Mouse (Mus musculus) left cerebral cortex, postnatal 10 days (tissue): Measurements from ENCODE around the gene Sirt5. TPM values are rescaled to one million over a fixed set of nuclear protein-coding genes. Genes with fewer than 3 reads are reported as not detected.

Source experiments
- DNase-seq, 2 experiments: peaks; one replicate each; pipeline ENCODE4 v3.0.0; 2021 to 2022; ENCODE audit warnings: low spot score in 2 of 2, mixed read lengths in 1 of 2; ENCODE audit errors: extremely low spot score in 1 of 2
- intact Hi-C: fragments of 180-260 bp; cut with DNase I; formaldehyde crosslinking; loops from one replicate; pipeline ENCODE4 v1.15.1; 2025
- total RNA-seq, 2 experiments: library from RNA; stranded (reverse); gene quantifications; 2 replicates each; pipeline ENCODE4 v1.2.3; 2021

The Sirt5 gene
- total RNA-seq, 2 experiments from 2014 or later, result 14.0 to 15.1 TPM

GRCm38 (mm10) chr13:43365825-43366184 is 509 bp downstream of the Sirt5 start:
- DNase-seq, result peak in 1 of 2 experiments; percentile 26
- intact Hi-C loops, result no loop called here

- DNase-seq, result no peak
- intact Hi-C loops, result no loop called here
Measured at GRCm38 (mm10) chr13:43370063-43370462, 4.8 kb downstream of the Sirt5 start.

- intact Hi-C loops, result no loop called here
- DNase-seq, result no peak
Measured at GRCm38 (mm10) chr13:43372892-43373291, 7.6 kb downstream of the Sirt5 start.

- intact Hi-C loops, result no loop called here
- no peak for DNase-seq
Measured at GRCm38 (mm10) chr13:43374205-43374604, 8.9 kb downstream of the Sirt5 start.

- DNase-seq, result no peak
- intact Hi-C loops, result no loop called here
Measured at GRCm38 (mm10) chr13:43374918-43375432, 9.7 kb downstream of the Sirt5 start.

- intact Hi-C loops, result no loop called here
- no peak for DNase-seq
Measured at GRCm38 (mm10) chr13:43379989-43380388, 14.7 kb downstream of the Sirt5 start.

- intact Hi-C loops, result no loop called here
- DNase-seq, result no peak
Measured at GRCm38 (mm10) chr13:43385321-43385720, 20.0 kb downstream of the Sirt5 start.

- DNase-seq, result peak in 1 of 2 experiments; percentile 17
- intact Hi-C loops, result loop anchor here (5.0 kb wide), 1 partner anchor 215 kb away; no protein-coding TSS in a partner anchor
Measured at GRCm38 (mm10) chr13:43397700-43398296, 32.5 kb downstream of the Sirt5 start.

- intact Hi-C loops, result loop anchor here (5.0 kb wide), 1 partner anchor 216 kb away; no protein-coding TSS in a partner anchor
- peak; percentile 93 to 97 for DNase-seq
Measured at GRCm38 (mm10) chr13:43398297-43399080, 33.2 kb downstream of the Sirt5 start, which contains the start of gene Nol7. Nol7 (plus strand) TSS chr13:43398390.

GRCm38 (mm10) chr13:43399576-43399975 is 34.3 kb downstream of the Sirt5 start:
- intact Hi-C loops, result loop anchor here (5.0 kb wide), 1 partner anchor 217 kb away; no protein-coding TSS in a partner anchor
- no peak for DNase-seq

- DNase-seq, result no peak
- intact Hi-C loops, result no loop called here
Measured at GRCm38 (mm10) chr13:43412311-43412710, 47.0 kb downstream of the Sirt5 start.

GRCm38 (mm10) chr13:43413611-43414010 is 48.3 kb downstream of the Sirt5 start:
- intact Hi-C loops, result no loop called here
- DNase-seq, result no peak

GRCm38 (mm10) chr13:43415249-43415648 is 50.0 kb downstream of the Sirt5 start:
- intact Hi-C loops, result no loop called here
- no peak for DNase-seq

- intact Hi-C loops, result no loop called here
Measured at GRCm38 (mm10) chr13:43428436-43428835, 63.1 kb downstream of the Sirt5 start.

GRCm38 (mm10) chr13:43433395-43433794 is 68.1 kb downstream of the Sirt5 start:
- no peak for DNase-seq
- intact Hi-C loops, result no loop called here

More at GRCm38 (mm10) chr13:43428436-43428835, 63.1 kb downstream of the Sirt5 start:
- DNase-seq, result peak in 1 of 2 experiments; percentile 15

- intact Hi-C loops, result no loop called here
- DNase-seq, result no peak
Measured at GRCm38 (mm10) chr13:43440376-43440775, 75.1 kb downstream of the Sirt5 start.

GRCm38 (mm10) chr13:43442551-43442950 is 77.3 kb downstream of the Sirt5 start:
- no peak for DNase-seq
- intact Hi-C loops, result no loop called here

GRCm38 (mm10) chr13:43443706-43444105 is 78.4 kb downstream of the Sirt5 start:
- intact Hi-C loops, result no loop called here
- no peak for DNase-seq

GRCm38 (mm10) chr13:43444717-43445116 is 79.4 kb downstream of the Sirt5 start:
- DNase-seq, result no peak
- intact Hi-C loops, result no loop called here
